Mouse (Mus musculus): ENCODE measurements around the gene Tmem150a.

Tmem150a gene

DNA sequence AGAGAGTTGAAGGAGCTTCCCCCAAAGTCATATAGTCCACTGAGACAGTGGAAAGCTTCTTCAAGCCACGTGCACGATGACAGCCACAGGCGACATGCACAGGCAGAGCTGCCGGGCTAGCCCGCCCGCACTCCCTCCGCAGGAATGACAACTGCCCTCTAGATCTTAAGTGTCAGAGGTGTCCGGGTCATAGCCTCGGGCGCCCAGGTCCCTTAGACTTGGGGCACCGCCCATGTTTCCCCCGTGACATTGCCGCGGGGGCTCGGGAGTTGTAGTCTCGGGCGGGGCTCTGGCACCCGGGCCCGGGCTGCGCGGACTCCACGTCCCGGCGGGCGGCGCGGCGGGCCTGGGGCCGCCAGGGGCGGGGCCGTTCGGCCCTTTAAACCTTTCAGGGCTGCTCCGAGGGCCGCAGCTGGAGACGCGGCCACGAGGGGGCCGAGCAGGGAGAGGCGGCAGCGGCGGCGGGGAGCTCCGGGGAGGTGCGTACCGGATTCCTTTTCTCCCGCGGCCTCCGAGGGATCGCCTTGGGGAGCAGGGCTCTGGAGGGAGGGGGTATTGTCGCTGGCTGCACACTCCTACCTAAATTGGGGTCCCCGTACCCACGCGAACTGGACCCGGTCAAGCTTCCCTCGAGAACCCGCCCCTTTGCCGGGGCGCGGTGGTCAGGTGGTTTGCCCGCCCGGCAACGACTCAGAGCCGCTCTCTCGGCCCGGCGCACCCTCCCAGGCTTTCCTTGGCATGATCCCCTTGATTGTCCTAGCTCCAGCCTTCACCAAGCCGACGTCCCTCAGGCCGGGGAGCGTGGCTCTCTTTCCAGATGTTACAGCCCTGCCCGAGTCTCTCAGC is at the start of gene Tmem150a:
Tmem150a (plus strand) TSS at position 382 of the 846 bp plus-strand sequence.
- peak; percentile 57 to 64 for DNase-seq

- DNase-seq = no peak
Measured at GRCm38 (mm10) chr6:72312198-72312597, 43.0 kb upstream of the Tmem150a start.

DNA sequence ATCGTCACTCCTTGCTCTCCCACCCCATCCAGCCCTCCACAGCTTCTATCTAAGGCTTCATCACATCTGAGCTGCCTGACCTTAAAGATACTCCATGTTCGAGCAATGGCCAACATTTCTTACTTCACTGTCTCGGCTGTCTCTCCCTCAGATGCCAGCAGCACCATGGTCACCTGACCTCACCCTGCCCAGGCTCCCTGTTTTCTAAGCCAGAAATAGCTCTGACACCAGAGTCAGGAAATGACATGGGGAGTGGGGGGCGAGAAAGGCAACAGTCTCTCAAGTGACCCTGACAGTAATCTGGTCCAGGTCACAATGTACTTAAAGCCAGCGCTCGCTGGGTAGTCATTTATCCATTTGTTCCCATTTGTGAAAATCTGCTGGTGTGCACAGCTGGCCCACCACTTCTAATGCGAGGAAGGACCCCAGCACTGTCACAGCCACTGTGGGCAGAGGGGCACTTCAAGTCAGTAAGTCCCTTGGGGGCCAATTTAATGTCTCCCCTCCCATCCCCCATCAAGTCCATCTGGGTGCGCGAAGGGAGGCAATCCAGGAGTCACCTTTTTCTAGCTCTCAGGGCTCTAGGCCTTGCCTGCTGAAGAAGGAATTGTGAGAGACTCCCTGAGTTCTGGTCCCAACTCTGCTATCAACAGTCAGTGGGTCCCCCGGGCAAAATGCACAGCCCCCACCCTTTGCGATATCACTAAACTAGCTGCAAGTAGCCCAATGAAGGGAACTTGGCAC is 42.0 kb upstream of the Tmem150a start:
- no peak for DNase-seq

DNA sequence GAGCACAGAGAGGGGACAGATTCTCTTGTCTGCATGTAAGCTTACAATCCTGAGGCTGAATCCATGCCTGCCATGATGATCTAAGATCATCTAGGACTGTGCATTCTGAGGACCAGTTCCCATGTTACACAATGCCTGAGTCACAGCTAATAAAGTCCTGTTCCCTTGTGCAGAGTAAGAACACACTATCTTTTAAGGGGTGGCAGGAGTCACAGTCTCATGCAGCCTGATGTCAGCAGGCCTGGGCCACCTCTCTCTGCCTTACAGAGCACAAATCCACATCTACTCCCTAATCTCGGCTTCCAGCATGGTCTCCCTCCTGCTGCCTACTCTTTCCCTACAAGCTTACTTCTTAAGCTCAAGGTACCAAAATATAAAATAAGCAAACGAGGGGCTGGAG is 39.9 kb upstream of the Tmem150a start:
- DNase-seq = no peak

GRCm38 (mm10) chr6:72316044-72316443 is 39.2 kb upstream of the Tmem150a start:
- DNase-seq = no peak

- DNase-seq = no peak
Measured at GRCm38 (mm10) chr6:72318440-72318839, 36.8 kb upstream of the Tmem150a start.

DNA sequence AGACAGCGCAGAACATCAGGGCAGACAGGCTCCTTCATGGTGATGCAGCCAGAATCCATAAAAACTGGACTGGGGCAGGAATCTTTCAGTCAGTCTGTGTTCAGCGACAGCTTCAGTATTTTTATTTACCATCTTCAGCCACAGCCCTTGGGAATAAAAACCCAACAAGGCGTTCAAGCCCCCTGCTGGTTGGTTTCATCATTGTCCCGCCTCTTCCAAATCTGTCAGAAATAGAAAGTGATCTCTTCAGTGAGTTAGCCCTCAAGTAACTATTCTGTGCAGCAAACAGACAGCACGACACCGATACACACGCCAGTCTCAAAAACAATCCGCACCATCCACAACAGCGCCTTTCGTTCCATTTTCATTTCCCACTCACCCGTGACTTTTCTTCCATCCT is 36.2 kb upstream of the Tmem150a start:
- DNase-seq = no peak

GRCm38 (mm10) chr6:72322936-72323335 is 32.3 kb upstream of the Tmem150a start:
- DNase-seq = no peak

DNA sequence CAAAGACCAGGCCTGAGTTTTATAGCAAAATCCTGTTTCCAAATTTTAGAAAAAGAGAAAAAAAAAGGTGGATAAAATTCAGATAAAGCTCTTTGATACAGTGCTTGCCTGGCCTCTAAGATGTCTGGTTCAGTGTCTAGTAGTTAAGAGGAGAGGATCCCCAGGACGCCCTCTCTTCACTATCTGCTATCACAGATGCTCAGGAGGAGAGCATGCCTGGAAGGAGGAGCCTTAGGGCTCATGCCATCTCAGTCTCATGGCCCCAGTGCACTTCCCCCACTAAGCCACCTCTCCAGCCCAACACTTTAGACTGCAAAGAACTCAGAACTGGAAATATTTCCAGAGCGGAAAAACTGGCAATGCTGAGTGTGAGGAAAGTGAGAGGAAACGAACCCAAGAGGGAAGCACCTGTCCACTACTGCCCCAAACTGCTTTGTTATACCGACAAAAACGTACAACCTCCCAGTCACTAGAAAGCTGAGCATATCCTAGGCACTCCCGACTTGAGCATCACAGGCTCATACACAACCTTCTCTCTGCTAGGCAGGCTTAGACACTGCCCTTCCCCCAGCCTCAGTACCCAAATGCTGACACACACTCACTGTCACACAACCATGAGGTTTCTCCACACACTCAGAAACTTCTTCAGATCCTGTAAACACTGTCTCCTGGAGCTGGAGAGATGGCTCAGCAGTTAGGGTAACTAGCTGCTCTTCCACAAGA is 31.3 kb upstream of the Tmem150a start:
- DNase-seq = no peak

DNA sequence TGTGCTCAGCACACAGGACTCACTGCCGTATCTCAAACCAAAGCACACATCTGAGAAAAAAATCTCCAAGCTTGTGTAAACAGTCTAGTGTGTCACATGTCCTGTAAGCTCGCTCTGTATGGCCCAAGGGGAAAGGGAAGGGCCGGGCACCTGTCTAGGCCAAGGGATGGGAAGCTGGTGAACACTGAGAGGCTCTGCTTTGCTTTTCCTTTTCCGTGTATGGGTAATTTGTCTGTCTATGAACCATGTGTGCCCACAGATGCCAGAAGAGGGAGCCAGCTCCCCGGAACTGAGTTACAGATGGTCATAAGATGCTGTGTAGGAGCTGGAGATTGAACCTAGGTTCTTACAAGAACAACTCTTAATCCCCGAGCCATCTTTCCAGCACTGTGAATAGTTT is 29.0 kb upstream of the Tmem150a start:
- DNase-seq = peak in 1 of 2 experiments; percentile 41

- no peak for DNase-seq
Measured at GRCm38 (mm10) chr6:72329019-72329418, 26.2 kb upstream of the Tmem150a start.

DNA sequence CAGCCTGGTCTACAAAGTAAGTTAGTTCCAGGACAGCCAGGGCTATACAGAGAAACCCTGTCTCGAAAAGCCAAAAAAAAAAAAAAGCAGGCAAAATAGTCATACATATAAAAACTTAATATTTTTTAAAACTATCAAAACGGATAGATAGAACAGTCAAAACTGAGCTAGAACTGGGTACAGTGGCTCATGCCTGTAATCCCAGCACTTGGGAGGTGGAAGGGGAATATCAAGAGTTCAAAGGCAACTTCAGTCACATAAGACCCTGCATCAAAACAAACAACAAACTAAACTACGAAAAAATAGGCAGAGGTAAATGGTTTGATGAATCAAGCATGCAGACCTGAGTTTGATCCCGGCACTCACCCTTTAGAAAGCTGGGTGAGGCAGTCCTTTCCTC is 25.1 kb upstream of the Tmem150a start:
- no peak for DNase-seq

GRCm38 (mm10) chr6:72333111-72333510 is 22.1 kb upstream of the Tmem150a start:
- DNase-seq = no peak

DNA sequence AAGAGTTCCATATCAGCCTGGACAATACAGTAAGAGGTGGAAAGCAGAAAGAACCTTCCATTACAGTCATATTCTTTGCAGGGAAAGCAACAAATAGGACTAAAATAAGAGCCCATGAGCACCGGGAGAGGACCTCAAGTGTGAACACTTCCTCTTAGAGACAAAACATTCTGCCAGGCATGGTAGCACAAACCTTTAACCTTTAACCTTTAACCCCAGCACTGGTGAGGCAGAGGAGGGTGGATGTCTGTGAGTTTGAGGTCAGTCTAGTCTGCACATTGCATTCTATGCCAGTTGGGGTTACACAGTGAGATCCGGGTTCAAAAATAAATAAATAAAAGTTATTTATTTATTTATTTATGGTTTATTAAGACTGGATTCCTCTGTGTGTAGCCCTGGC is 14.8 kb upstream of the Tmem150a start:
- no peak for DNase-seq

DNA sequence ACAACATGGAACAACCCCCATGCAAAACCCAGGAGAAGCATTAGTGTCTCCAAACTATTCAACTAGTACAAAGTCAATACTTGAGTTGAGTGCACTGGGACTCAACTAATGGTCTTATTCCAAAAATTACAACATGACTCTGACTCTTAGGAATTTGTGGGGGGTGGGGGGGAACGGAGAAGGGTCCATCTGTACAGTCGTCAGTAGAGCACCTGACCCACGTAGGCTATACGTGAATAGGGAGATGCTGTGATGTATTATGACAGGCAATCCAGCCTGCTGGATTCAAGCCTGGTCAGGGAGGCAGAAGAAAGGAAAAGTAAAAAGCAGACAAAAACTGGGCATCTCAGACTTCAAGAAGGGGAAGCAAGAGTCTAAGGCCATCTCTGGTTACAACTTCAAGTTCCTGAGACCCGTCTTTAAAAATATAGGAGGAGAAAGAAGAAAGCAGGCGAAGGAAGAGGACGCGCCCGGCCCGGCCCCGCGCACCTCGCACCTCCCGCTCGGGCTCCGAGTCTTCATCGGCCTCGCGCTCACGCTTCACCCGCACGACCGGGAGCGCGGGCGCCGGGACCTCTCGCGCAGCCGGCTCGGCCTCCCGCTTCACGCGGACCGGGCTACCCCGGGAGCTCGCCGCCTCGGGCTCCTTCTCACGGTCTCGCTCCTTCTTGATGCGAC is 10.7 kb upstream of the Tmem150a start:
- no peak for DNase-seq

- DNase-seq = peak; percentile 82 to 87
Measured at GRCm38 (mm10) chr6:72345074-72345567, 10.1 kb upstream of the Tmem150a start, which contains the start of gene Usp39. Gene Usp39 (minus strand): TSS chr6:72345184.

DNA sequence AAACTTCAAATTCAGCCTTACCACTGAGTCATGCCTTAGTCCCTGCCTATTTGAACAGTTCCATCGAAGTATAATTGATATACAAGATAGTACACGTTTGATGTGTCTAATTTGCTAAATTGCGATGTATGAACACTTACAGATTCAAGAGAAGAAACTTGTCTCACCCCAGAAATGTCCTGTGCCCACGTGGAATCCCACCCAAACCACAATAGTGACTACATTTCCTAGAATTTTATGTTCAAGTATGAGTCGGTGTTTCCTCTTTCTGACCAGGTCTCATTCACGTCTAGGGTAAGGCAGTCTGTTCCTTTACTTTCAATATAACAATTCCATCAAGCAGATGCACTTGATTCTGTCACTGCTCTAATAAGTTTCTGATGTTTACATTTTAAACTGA is 9.6 kb upstream of the Tmem150a start:
- no peak for DNase-seq

GRCm38 (mm10) chr6:72346261-72346660 is 9.0 kb upstream of the Tmem150a start:
- DNase-seq = no peak

DNA sequence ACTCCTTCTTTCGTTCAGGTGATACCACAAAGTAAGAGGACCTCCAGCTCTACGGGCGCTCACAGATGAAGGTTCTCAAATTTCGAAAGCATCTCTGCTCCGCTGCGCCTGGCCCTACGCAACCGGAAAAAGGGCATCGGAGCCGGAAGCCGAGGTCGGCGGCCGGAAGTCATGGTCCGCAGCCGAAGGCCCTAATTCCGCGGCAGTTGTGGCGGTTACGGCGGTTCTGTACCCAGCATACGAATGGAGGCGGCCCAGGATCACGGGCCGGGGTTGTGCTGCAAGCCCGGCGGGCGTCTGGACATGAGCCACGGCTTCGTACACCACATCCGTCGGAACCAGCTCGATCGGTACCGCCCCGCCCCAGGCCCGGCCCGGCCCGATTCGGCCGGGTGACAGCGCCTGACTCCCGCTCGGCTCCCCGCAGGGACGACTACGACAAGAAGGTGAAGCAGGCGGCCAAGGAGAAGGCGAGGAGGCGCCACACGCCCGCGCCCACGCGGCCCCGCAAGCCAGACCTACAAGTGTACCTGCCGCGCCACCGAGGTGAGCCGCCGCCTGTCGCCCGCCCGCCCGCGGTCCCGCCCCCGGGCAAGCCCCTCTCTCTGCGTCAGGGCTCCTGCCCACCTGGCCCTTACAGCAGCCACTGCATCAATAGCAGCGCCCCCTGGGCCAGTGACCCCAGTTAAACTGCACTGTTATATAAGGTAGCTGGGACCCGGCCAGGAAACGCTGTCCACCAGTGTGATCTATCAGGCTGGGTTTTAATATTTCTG is 7.9 kb upstream of the Tmem150a start, which contains the start of gene 0610030E20Rik:
0610030E20Rik (plus strand) TSS at position 152 of the 776 bp plus-strand sequence.
- peak; percentile 71 to 77 for DNase-seq

GRCm38 (mm10) chr6:72348411-72348810 is 6.8 kb upstream of the Tmem150a start:
- no peak for DNase-seq

- no peak for DNase-seq
Measured at GRCm38 (mm10) chr6:72350214-72350613, 5.0 kb upstream of the Tmem150a start.
